Mouse (Mus musculus): Measurements from ENCODE around the gene Pck2.

- no peak for TF ChIP-seq CTCF (IDR thresholded peaks at IDR 0.05; ENCODE audit: control insufficient read depth, insufficient read depth, insufficient read length)
- TF ChIP-seq CEBPB (IDR thresholded peaks at IDR 0.05; ENCODE audit: low read depth) = no peak
Measured at GRCm38 (mm10) chr14:55515846-55516245, 24.2 kb upstream of the Pck2 start.

Data from C2C12 (cell line).